Mouse (Mus musculus): ENCODE data around the gene Spon2.

Spon2 gene

GRCm38 (mm10) chr5:33217663-33218062 lies 592 bp downstream of the Spon2 start:
- in situ Hi-C loops (cut with MseI, MboI) = no loop called here

GRCm38 (mm10) chr5:33214723-33215122 lies 3.5 kb downstream of the Spon2 start:
- in situ Hi-C loops (cut with MseI, MboI) = no loop called here

GRCm38 (mm10) chr5:33211254-33211653 lies 7.0 kb downstream of the Spon2 start:
- in situ Hi-C loops (cut with MseI, MboI) = no loop called here

- in situ Hi-C loops (cut with MseI, MboI) = no loop called here
These were observed 7.7 kb downstream of the Spon2 start for GRCm38 (mm10) chr5:33210515-33210914.

- in situ Hi-C loops (cut with MseI, MboI) = no loop called here
These were observed 9.6 kb downstream of the Spon2 start for GRCm38 (mm10) chr5:33208533-33209245.

- in situ Hi-C loops (cut with MseI, MboI) = no loop called here
These were observed 11.1 kb downstream of the Spon2 start for GRCm38 (mm10) chr5:33207136-33207535.

GRCm38 (mm10) chr5:33206328-33206727 lies 11.9 kb downstream of the Spon2 start:
- in situ Hi-C loops (cut with MseI, MboI) = no loop called here

GRCm38 (mm10) chr5:33204284-33204683 lies 14.0 kb downstream of the Spon2 start:
- in situ Hi-C loops (cut with MseI, MboI) = no loop called here

- in situ Hi-C loops (cut with MseI, MboI) = no loop called here
These were observed 14.5 kb downstream of the Spon2 start for GRCm38 (mm10) chr5:33203691-33204242.

- in situ Hi-C loops (cut with MseI, MboI) = no loop called here
These were observed 15.1 kb downstream of the Spon2 start for GRCm38 (mm10) chr5:33203171-33203565.

GRCm38 (mm10) chr5:33202516-33203170 lies 15.6 kb downstream of the Spon2 start:
- in situ Hi-C loops (cut with MseI, MboI) = no loop called here

- in situ Hi-C loops (cut with MseI, MboI) = no loop called here
These were observed 16.6 kb downstream of the Spon2 start for GRCm38 (mm10) chr5:33201697-33202096.

- in situ Hi-C loops (cut with MseI, MboI) = no loop called here
These were observed 18.2 kb downstream of the Spon2 start for GRCm38 (mm10) chr5:33200071-33200470.

GRCm38 (mm10) chr5:33195246-33195852 lies 22.9 kb downstream of the Spon2 start:
- in situ Hi-C loops (cut with MseI, MboI) = no loop called here

- in situ Hi-C loops (cut with MseI, MboI) = no loop called here
These were observed 24.7 kb downstream of the Spon2 start for GRCm38 (mm10) chr5:33193567-33193966.

All from mouse trophoblast stem cell (cell line).